Mouse (Mus musculus) hindbrain, embryonic 11.5 days (tissue): Measurements from ENCODE around the gene Cad. TPM values are rescaled to one million over a fixed set of nuclear protein-coding genes. Genes with fewer than 3 reads are reported as not detected.
"Not testable (repeated sequence)": the region's sequence is repeated elsewhere in the genome, so short reads cannot be mapped to it uniquely, and the experiment has no call there.

ENCODE experiments used
- ATAC-seq: fragments of 200-750 bp; cut with Nextera tagmentation; 2 replicates; pipeline ENCODE4 v1.8.0; 2017; ENCODE audit warnings: mild to moderate bottlenecking, moderate TSS enrichment, moderate library complexity; ENCODE audit not compliant: low FRiP score
- DNase-seq: peaks from one replicate; pipeline ENCODE4 v3.0.0-alpha.2; 2015; ENCODE audit warnings: low spot score
- H3K27ac ChIP-seq: fragments of 300-500 bp; sonication (generic); 2 replicates; pipeline ENCODE4 v1.5.1; 2014; ENCODE audit warnings: mild to moderate bottlenecking, low read depth, low read length
- H3K27me3 ChIP-seq: fragments of 300-500 bp; sonication (generic); 2 replicates; pipeline ENCODE4 v1.6.1; 2014; ENCODE audit warnings: mild to moderate bottlenecking, low read length, moderate library complexity, mixed read lengths; ENCODE audit not compliant: control insufficient read depth, insufficient read depth
- H3K36me3 ChIP-seq: fragments of 300-500 bp; sonication (generic); 2 replicates; pipeline ENCODE4 v1.6.1; 2014; ENCODE audit warnings: mild to moderate bottlenecking, low read length, moderate library complexity, mixed read lengths; ENCODE audit not compliant: control insufficient read depth, insufficient read depth
- H3K4me1 ChIP-seq: fragments of 300-500 bp; sonication (generic); replicated peaks from 2 replicates; pipeline ENCODE4 v1.6.1; 2014; ENCODE audit warnings: low read length, mixed read lengths; ENCODE audit not compliant: control insufficient read depth, insufficient read depth
- H3K4me2 ChIP-seq: fragments of 300-500 bp; sonication (generic); replicated peaks from 2 replicates; pipeline ENCODE4 v1.6.1; 2014; ENCODE audit warnings: mild to moderate bottlenecking, low read depth, low read length
- H3K4me3 ChIP-seq: fragments of 300-500 bp; sonication (generic); 2 replicates; pipeline ENCODE4 v1.5.1; 2014; ENCODE audit warnings: low read depth, low read length
- H3K9ac ChIP-seq: fragments of 300-500 bp; sonication (generic); 2 replicates; pipeline ENCODE4 v1.6.1; 2014; ENCODE audit warnings: low read depth, low read length
- H3K9me3 ChIP-seq: fragments of 300-500 bp; sonication (generic); 2 replicates; pipeline ENCODE4 v1.6.1; 2016; ENCODE audit warnings: low read length; ENCODE audit not compliant: control insufficient read depth
- WGBS: fragments of 180-500 bp; shearing (Covaris S2); extraction: QIAGEN DNeasy Blood & Tissue Kit; methylation state at CpG from one replicate; pipeline ENCODE4 v1.1.7; 2014; 5-methylcytosine and 5-hydroxymethylcytosine counted together
- polyA plus RNA-seq: library from polyadenylated mRNA; unstranded; fragments of >200 nt; fragmentation: Nextera tagmentation; extraction: Ambion mirVana; gene quantifications from 2 replicates; pipeline ENCODE4 v1.2.1, GENCODE M21; 2014

Gene Cad
- polyA plus RNA-seq, 1 experiment from 2014 or later = 19.7 TPM

GRCm38 (mm10) chr5:31053728-31054127 lies 852 bp upstream of the Cad start:
- peak overlapping the region; percentile 76 for H3K9ac ChIP-seq
- H3K9me3 ChIP-seq, H3K27me3 ChIP-seq, DNase-seq, H3K4me1 ChIP-seq, ATAC-seq, H3K36me3 ChIP-seq: not testable (repeated sequence)
- peak overlapping the region; percentile 92 for H3K4me2 ChIP-seq
- 70% methylated on average over 4 of the region's 4 CpGs for WGBS
- H3K4me3 ChIP-seq = peak overlapping the region; percentile 64
- 0 out of 2 replicates have a peak overlapping the region, but pooled peaks have one; percentile 3 for H3K27ac ChIP-seq

GRCm38 (mm10) chr5:31055216-31056140 lies 898 bp downstream of the Cad start:
- WGBS = 20% methylated on average over 19 of the region's 19 CpGs
- no peaks in the 10 kb centered on the region for H3K27me3 ChIP-seq
- no peak for ATAC-seq
- DNase-seq = no peak
- no peaks in the 10 kb centered on the region; the same call in 1 of the 2 replicates for H3K4me1 ChIP-seq
- peak overlapping the region; percentile 64 for H3K4me3 ChIP-seq
- peak overlapping the region; percentile 92 for H3K4me2 ChIP-seq
- H3K9ac ChIP-seq = peak overlapping the region; percentile 76
- H3K27ac ChIP-seq = peak overlapping the region; percentile 3; the same call in 1 of the 2 replicates
- H3K36me3 ChIP-seq = 0 out of 2 replicates have a peak, but pooled peaks cover 3% of the 10 kb centered on the region
- H3K9me3 ChIP-seq = no peaks in the 10 kb centered on the region

GRCm38 (mm10) chr5:31069810-31070209 lies 15.2 kb downstream of the Cad start:
- no peak overlapping the region for H3K4me3 ChIP-seq
- no peak overlapping the region for H3K27ac ChIP-seq
- H3K27me3 ChIP-seq = no peaks in the 10 kb centered on the region
- H3K4me1 ChIP-seq = no peaks in the 10 kb centered on the region
- H3K4me2 ChIP-seq = no peak overlapping the region
- H3K9ac ChIP-seq = no peak overlapping the region
- no peak for DNase-seq
- peaks cover 15% of the 10 kb centered on the region for H3K36me3 ChIP-seq
- ATAC-seq = no peak
- no peaks in the 10 kb centered on the region for H3K9me3 ChIP-seq
- WGBS = 96% methylated on average over 3 of the region's 3 CpGs

- no peak overlapping the region for H3K4me3 ChIP-seq
- whole genome bisulfite sequencing = 98% methylated on average over 2 of the region's 2 CpGs
- H3K4me1 ChIP-seq = no peaks in the 10 kb centered on the region
- no peak overlapping the region for H3K27ac ChIP-seq
- H3K36me3 ChIP-seq = peaks cover 17% of the 10 kb centered on the region
- no peak overlapping the region for H3K9ac ChIP-seq
- DNase-seq = no peak
- ATAC-seq = no peak
- H3K27me3 ChIP-seq = no peaks in the 10 kb centered on the region
- H3K4me2 ChIP-seq = no peak overlapping the region
- no peaks in the 10 kb centered on the region for H3K9me3 ChIP-seq
Measured at GRCm38 (mm10) chr5:31071059-31071458, 16.5 kb downstream of the Cad start.

GRCm38 (mm10) chr5:31071821-31072220 lies 17.2 kb downstream of the Cad start:
- ATAC-seq (no peak), DNase-seq (no peak)
- peaks cover 22% of the 10 kb centered on the region for H3K36me3 ChIP-seq
- H3K27ac ChIP-seq = no peak overlapping the region
- H3K9ac ChIP-seq = no peak overlapping the region
- no peaks in the 10 kb centered on the region for H3K9me3 ChIP-seq
- H3K27me3 ChIP-seq = no peaks in the 10 kb centered on the region
- H3K4me2 ChIP-seq = no peak overlapping the region
- no peak overlapping the region for H3K4me3 ChIP-seq
- 98% methylated on average over 11 of the region's 11 CpGs for WGBS
- no peaks in the 10 kb centered on the region for H3K4me1 ChIP-seq

- Histone ChIP-seq H3K9ac (no peak overlapping the region), H3K4me3 (no peak overlapping the region), H3K4me2 (no peak overlapping the region), H3K9me3 (no peaks in the 10 kb centered on the region), H3K36me3 (peaks cover 25% of the 10 kb centered on the region), H3K27me3 (no peaks in the 10 kb centered on the region), H3K4me1 (no peaks in the 10 kb centered on the region), H3K27ac (no peak overlapping the region)
- no peak for DNase-seq
- 94% methylated on average over 12 of the region's 12 CpGs for WGBS
- ATAC-seq = no peak
Measured at GRCm38 (mm10) chr5:31073176-31073575, 18.6 kb downstream of the Cad start.

GRCm38 (mm10) chr5:31076346-31076745 lies 21.8 kb downstream of the Cad start:
- H3K36me3 ChIP-seq = peaks cover 18% of the 10 kb centered on the region
- H3K27me3 ChIP-seq = no peaks in the 10 kb centered on the region
- DNase-seq (no peak), ATAC-seq (no peak)
- H3K4me1 ChIP-seq = no peaks in the 10 kb centered on the region
- no peaks in the 10 kb centered on the region for H3K9me3 ChIP-seq
- H3K9ac ChIP-seq = no peak overlapping the region
- no peak overlapping the region for H3K4me2 ChIP-seq
- no peak overlapping the region for H3K4me3 ChIP-seq
- 91% methylated on average over 13 of the region's 13 CpGs for WGBS
- no peak overlapping the region for H3K27ac ChIP-seq

GRCm38 (mm10) chr5:31080059-31080794 lies 25.6 kb downstream of the Cad start:
- H3K36me3 ChIP-seq = peaks cover 12% of the 10 kb centered on the region; the same call in 1 of the 2 replicates
- ATAC-seq = no peak
- no peaks in the 10 kb centered on the region for H3K4me1 ChIP-seq
- 85% methylated on average over 13 of the region's 13 CpGs for WGBS
- H3K9ac ChIP-seq = no peak overlapping the region
- no peak for DNase-seq
- H3K27ac ChIP-seq = no peak overlapping the region
- H3K4me2 ChIP-seq = no peak overlapping the region
- H3K9me3 ChIP-seq = no peaks in the 10 kb centered on the region
- H3K4me3 ChIP-seq = no peak overlapping the region
- no peaks in the 10 kb centered on the region for H3K27me3 ChIP-seq
